Mouse (Mus musculus): Measurements from ENCODE around the gene Pdcd1lg2. TPM values are rescaled to one million over a fixed set of nuclear protein-coding genes. Genes with fewer than 3 reads are reported as not detected.

Pdcd1lg2 gene
- polyA plus RNA-seq, 1 experiment: not detected

DNA sequence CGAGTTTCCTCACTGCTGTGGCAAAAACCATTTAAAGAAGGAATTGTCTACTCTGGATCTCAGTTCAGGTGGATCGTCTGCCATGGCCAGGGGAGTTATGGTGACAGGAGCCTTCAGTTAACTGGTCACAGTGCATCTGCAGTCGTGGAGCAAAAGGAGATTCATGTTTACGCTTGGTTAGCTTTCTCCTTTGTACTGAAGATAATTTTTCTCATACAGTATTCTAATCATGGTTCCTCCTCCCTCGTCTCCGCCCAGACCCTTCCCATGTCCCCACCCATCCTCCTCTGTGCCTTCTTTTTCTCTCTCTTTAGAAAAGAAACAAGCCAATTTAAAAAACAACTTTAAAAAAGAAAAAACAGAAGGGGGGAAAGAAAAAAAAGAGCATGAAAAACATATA is 70.9 kb downstream of the Pdcd1lg2 start:
- Histone ChIP-seq H3K27me3 (ENCODE audit: control insufficient read depth, insufficient read depth, low read length) (no peaks in the 10 kb centered on the region), H3K27ac (ENCODE audit: insufficient read depth, low read length) (no peak overlapping the region), H3K4me1 (ENCODE audit: control insufficient read depth, insufficient read depth, low read length) (no peaks in the 10 kb centered on the region), H3K4me3 (replicated peaks; ENCODE audit: insufficient read depth, low read depth, low read length) (no peak overlapping the region)
- DNase-seq: no peak
- no peak for TF ChIP-seq POLR2A (IDR thresholded peaks at IDR 0.05; ENCODE audit: borderline replicate concordance, insufficient read depth, low read length)
- no peak for TF ChIP-seq CTCF (IDR thresholded peaks at IDR 0.05; ENCODE audit: borderline replicate concordance, insufficient read depth, low read depth, low read length)
- WGBS: 48% methylated on average over 6 of the region's 6 CpGs

DNA sequence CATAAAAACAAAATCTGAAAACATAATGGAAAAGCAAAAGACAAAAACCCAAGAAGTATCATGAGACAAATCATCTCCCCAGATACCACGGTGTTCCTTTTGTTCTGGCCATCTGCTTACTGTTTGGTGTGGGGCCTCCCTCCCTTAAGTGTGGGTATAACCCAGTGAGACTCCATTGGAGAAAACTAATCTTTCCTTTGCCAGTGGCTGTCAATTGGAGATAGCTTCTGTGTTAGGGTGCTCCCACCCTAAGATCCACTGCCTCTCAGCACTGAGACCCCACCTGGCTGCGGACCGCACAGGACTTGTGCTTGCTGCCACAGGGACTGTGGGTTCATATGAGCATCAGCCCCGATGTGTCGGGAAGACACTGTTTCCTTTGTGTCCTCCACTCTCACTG is 71.4 kb downstream of the Pdcd1lg2 start:
- 54% methylated on average over 5 of the region's 5 CpGs for WGBS
- Histone ChIP-seq H3K4me3 (replicated peaks; ENCODE audit: insufficient read depth, low read depth, low read length) (no peak overlapping the region), H3K27ac (ENCODE audit: insufficient read depth, low read length) (no peak overlapping the region), H3K27me3 (ENCODE audit: control insufficient read depth, insufficient read depth, low read length) (no peaks in the 10 kb centered on the region), H3K4me1 (ENCODE audit: control insufficient read depth, insufficient read depth, low read length) (no peaks in the 10 kb centered on the region)
- no peak for DNase-seq
- TF ChIP-seq CTCF (IDR thresholded peaks at IDR 0.05; ENCODE audit: borderline replicate concordance, insufficient read depth, low read depth, low read length) (no peak), POLR2A (IDR thresholded peaks at IDR 0.05; ENCODE audit: borderline replicate concordance, insufficient read depth, low read length) (no peak)

DNA sequence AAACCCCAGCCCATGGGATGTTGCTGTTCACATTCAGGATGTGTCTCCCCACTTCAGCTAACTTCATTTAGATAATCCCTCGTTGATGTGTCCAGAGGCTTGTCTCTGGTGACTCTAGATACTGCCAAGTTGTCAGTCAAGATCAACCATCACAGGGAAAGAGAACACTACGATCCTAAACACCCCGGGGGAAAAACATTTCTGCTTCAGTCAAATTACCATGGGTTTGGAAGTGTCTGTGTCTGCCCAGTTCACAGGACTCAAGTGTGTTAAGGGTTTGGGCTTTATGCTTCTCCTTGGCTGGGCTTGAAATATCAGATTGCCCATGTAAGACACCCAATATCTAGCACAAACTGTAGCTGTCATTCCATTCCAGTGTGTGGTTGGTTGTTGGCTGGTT is 71.9 kb downstream of the Pdcd1lg2 start:
- Histone ChIP-seq H3K4me3 (replicated peaks; ENCODE audit: insufficient read depth, low read depth, low read length) (no peak overlapping the region), H3K27ac (ENCODE audit: insufficient read depth, low read length) (no peak overlapping the region), H3K4me1 (ENCODE audit: control insufficient read depth, insufficient read depth, low read length) (no peaks in the 10 kb centered on the region), H3K27me3 (ENCODE audit: control insufficient read depth, insufficient read depth, low read length) (no peaks in the 10 kb centered on the region)
- no peak for DNase-seq
- WGBS: 18% methylated on average over 3 of the region's 3 CpGs
- TF ChIP-seq POLR2A (IDR thresholded peaks at IDR 0.05; ENCODE audit: borderline replicate concordance, insufficient read depth, low read length) (no peak), CTCF (IDR thresholded peaks at IDR 0.05; ENCODE audit: borderline replicate concordance, insufficient read depth, low read depth, low read length) (no peak)

DNA sequence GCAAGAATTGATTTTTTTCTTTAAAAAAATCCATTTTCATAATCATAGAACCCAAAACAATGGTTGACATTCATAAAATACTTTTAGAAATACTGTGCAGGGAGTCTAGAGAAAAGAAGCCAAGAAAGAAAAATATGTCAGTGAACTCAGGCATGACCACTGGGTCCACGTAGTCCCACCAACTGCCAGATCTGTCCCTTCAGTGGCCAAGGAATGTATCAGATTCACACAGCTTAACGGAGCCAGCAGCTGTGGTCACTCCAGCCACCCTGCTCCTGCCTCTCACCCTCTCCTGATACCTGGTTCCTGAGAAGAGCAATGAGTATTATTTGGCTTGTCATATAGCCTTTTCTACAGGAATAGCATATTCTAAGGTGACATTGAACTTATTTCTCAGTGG is 72.7 kb downstream of the Pdcd1lg2 start:
- H3K4me1 ChIP-seq (ENCODE audit: control insufficient read depth, insufficient read depth, low read length): no peaks in the 10 kb centered on the region
- TF ChIP-seq POLR2A (IDR thresholded peaks at IDR 0.05; ENCODE audit: borderline replicate concordance, insufficient read depth, low read length) (no peak), CTCF (IDR thresholded peaks at IDR 0.05; ENCODE audit: borderline replicate concordance, insufficient read depth, low read depth, low read length) (no peak)
- no peak overlapping the region for H3K27ac ChIP-seq (ENCODE audit: insufficient read depth, low read length)
- H3K27me3 ChIP-seq (ENCODE audit: control insufficient read depth, insufficient read depth, low read length): no peaks in the 10 kb centered on the region
- WGBS: 22% methylated on average over 2 of the region's 2 CpGs
- no peak overlapping the region for H3K4me3 ChIP-seq (replicated peaks; ENCODE audit: insufficient read depth, low read depth, low read length)
- no peak for DNase-seq

DNA sequence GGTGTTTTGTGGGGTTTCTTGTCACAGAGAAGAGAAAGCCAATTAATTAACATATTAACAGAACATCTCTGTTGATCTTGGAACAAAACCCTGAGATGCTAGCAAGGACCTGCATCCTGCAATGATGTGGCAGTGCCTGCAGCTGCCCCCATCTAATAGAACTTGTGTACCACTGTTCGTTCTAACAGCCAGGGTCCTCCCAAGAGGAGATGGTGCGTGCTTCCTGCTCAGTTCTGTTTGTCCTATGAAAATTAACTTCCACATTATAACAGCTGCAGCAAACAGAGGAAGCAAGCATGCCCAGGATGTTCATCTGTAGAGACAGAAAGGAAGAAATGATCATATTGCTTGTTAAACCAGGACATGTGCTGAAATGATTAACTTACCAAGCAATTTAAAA is 73.8 kb downstream of the Pdcd1lg2 start:
- no peaks in the 10 kb centered on the region for H3K27me3 ChIP-seq (ENCODE audit: control insufficient read depth, insufficient read depth, low read length)
- no peak overlapping the region for H3K4me3 ChIP-seq (replicated peaks; ENCODE audit: insufficient read depth, low read depth, low read length)
- TF ChIP-seq CTCF (IDR thresholded peaks at IDR 0.05; ENCODE audit: borderline replicate concordance, insufficient read depth, low read depth, low read length): no peak
- no peak for TF ChIP-seq POLR2A (IDR thresholded peaks at IDR 0.05; ENCODE audit: borderline replicate concordance, insufficient read depth, low read length)
- DNase-seq: no peak
- H3K27ac ChIP-seq (ENCODE audit: insufficient read depth, low read length): no peak overlapping the region
- 18% methylated on average over 2 of the region's 2 CpGs for WGBS
- H3K4me1 ChIP-seq (ENCODE audit: control insufficient read depth, insufficient read depth, low read length): no peaks in the 10 kb centered on the region

DNA sequence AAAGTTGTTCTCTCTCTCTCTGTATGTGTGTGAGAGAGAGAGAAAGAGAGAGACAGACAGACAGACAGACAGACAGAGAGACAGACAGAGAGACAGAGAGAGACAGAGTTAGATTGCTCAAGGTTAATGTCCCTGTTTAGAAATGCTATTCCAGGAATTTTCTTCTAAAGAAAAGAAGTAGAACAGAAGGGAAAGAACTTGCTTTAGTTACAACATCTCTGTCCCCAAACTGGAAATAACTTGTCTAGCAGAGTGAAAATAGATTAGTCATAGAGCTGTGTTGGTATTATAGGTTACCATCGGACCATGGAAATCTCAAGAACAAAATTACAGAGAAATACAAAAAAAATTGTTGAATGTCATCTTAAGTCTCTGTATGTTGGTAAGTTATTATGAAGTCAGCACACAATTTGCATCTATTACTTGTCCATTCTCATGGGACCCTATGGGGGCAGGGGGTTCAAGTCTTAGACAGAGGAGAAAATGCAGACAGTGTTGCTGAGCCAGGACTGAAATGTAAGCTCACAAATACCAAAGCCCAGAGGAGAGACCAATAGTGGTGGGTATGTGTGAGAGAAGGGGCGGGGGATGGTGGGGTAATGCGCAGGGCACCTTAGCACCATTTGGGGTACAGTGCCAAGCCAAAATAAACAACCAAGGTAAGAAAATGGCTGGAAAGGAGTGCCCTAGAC is 74.7 kb downstream of the Pdcd1lg2 start:
- no peak overlapping the region for H3K27ac ChIP-seq (ENCODE audit: insufficient read depth, low read length)
- no peaks in the 10 kb centered on the region for H3K27me3 ChIP-seq (ENCODE audit: control insufficient read depth, insufficient read depth, low read length)
- no peak for DNase-seq
- no peaks in the 10 kb centered on the region for H3K4me1 ChIP-seq (ENCODE audit: control insufficient read depth, insufficient read depth, low read length)
- TF ChIP-seq POLR2A (IDR thresholded peaks at IDR 0.05; ENCODE audit: borderline replicate concordance, insufficient read depth, low read length) (no peak), CTCF (IDR thresholded peaks at IDR 0.05; ENCODE audit: borderline replicate concordance, insufficient read depth, low read depth, low read length) (no peak)
- no peak overlapping the region for H3K4me3 ChIP-seq (replicated peaks; ENCODE audit: insufficient read depth, low read depth, low read length)
- 93% methylated on average over 3 of the region's 3 CpGs for WGBS

DNA sequence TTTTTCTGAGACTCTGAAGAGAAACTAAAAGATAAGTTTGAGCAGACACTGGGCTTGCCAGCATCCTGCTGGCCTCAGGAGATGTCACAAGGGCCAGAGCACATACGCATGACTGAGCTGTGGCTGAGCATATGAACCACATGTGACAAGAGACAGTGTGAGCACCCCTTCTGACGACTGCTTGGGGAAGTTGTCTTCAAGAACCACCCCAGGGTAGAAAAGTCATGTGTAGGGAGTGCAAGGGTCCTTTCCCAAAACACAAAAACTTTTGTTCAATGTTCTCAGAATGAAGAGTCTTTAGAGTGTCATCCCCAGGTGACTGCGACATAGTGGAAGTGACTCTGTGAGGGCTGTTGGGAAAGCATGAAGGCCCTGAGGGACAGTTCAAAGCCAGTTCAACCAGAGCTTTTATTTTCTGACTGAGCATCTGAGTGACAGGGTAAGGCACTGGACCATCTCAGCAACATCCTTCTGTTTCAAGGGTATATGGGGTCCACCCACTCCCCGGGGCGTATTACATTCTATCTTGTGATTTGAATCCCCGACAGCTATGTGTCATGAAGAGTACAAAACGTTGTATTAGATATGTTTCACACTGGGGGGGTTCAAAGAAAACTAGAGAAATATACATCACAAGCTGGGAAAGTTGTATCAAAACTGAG is 76.0 kb downstream of the Pdcd1lg2 start:
- Histone ChIP-seq H3K4me3 (replicated peaks; ENCODE audit: insufficient read depth, low read depth, low read length) (no peak overlapping the region), H3K27me3 (ENCODE audit: control insufficient read depth, insufficient read depth, low read length) (no peaks in the 10 kb centered on the region), H3K4me1 (ENCODE audit: control insufficient read depth, insufficient read depth, low read length) (no peaks in the 10 kb centered on the region), H3K27ac (ENCODE audit: insufficient read depth, low read length) (no peak overlapping the region)
- 42% methylated on average over 7 of the region's 7 CpGs for WGBS
- DNase-seq: no peak
- no peak for TF ChIP-seq POLR2A (IDR thresholded peaks at IDR 0.05; ENCODE audit: borderline replicate concordance, insufficient read depth, low read length)
- no peak for TF ChIP-seq CTCF (IDR thresholded peaks at IDR 0.05; ENCODE audit: borderline replicate concordance, insufficient read depth, low read depth, low read length)
